Mouse (Mus musculus): ENCODE measurements at regions not wholly inside any gene's neighbourhood (a gene's known extent, or its start where the extent isn't known, plus 50 kb on each side); places are given as distances from the start of the nearest gene placed in this dataset.

GRCm38 (mm10) chrX:137424259-137424658 is 146.1 kb upstream of the Il1rapl2 start:
- ATAC-seq (replicated peaks; ENCODE audit: poor library complexity) = peak; percentile 69
